Mouse (Mus musculus) neutrophil, adult 5-6 weeks (primary cell): ENCODE results near the gene Adam12. TPM values are rescaled to one million over a fixed set of nuclear protein-coding genes. Genes with fewer than 3 reads are reported as not detected.

Experiments used
- ATAC-seq: fragments of 151-379, 151-347 bp; 2 replicates; pipeline ENCODE4 v1.8.0; 2017; ENCODE audit warnings: mild to moderate bottlenecking, moderate TSS enrichment; ENCODE audit not compliant: insufficient number of reproducible peaks, poor library complexity, low FRiP score, severe bottlenecking; ENCODE audit errors: extremely low read depth
- total RNA-seq: library from RNA; stranded (forward); fragments of 200-1000 nt; gene quantifications from 2 replicates; pipeline ENCODE4 v1.2.3, GENCODE M21; 2017

Gene Adam12
- total RNA-seq, 1 experiment from 2014 or later: 0.12 TPM

GRCm38 (mm10) chr7:134097861-134098260 is 134.1 kb downstream of the Adam12 start:
- ATAC-seq: no peak

GRCm38 (mm10) chr7:134093871-134094270 is 138.1 kb downstream of the Adam12 start:
- no peak for ATAC-seq

- no peak for ATAC-seq
These were observed 141.2 kb downstream of the Adam12 start for GRCm38 (mm10) chr7:134090764-134091163.

GRCm38 (mm10) chr7:134090256-134090655 is 141.7 kb downstream of the Adam12 start:
- no peak for ATAC-seq

GRCm38 (mm10) chr7:134088548-134089347 is 143.2 kb downstream of the Adam12 start:
- ATAC-seq: no peak

- no peak for ATAC-seq
These were observed 146.6 kb downstream of the Adam12 start for GRCm38 (mm10) chr7:134085396-134085795.

GRCm38 (mm10) chr7:134084926-134085325 is 147.0 kb downstream of the Adam12 start:
- no peak for ATAC-seq

GRCm38 (mm10) chr7:134081307-134082072 is 150.5 kb downstream of the Adam12 start:
- ATAC-seq: no peak

GRCm38 (mm10) chr7:134079980-134080725 is 151.8 kb downstream of the Adam12 start:
- ATAC-seq: no peak

- no peak for ATAC-seq
These were observed 154.3 kb downstream of the Adam12 start for GRCm38 (mm10) chr7:134077684-134078083.

GRCm38 (mm10) chr7:134073011-134073410 is 158.9 kb downstream of the Adam12 start:
- ATAC-seq: no peak

- no peak for ATAC-seq
These were observed 160.6 kb downstream of the Adam12 start for GRCm38 (mm10) chr7:134071153-134071885.

- ATAC-seq: no peak
These were observed 169.3 kb downstream of the Adam12 start for GRCm38 (mm10) chr7:134062629-134063028.

- no peak for ATAC-seq
These were observed 179.5 kb downstream of the Adam12 start for GRCm38 (mm10) chr7:134052486-134052885.

- ATAC-seq: no peak
These were observed 181.6 kb downstream of the Adam12 start for GRCm38 (mm10) chr7:134050371-134050770.

- no peak for ATAC-seq
These were observed 185.6 kb downstream of the Adam12 start for GRCm38 (mm10) chr7:134046376-134046775.

- no peak for ATAC-seq
These were observed 188.4 kb downstream of the Adam12 start for GRCm38 (mm10) chr7:134043576-134043975.

GRCm38 (mm10) chr7:134042614-134043013 is 189.3 kb downstream of the Adam12 start:
- ATAC-seq: no peak

- ATAC-seq: no peak
These were observed 198.0 kb downstream of the Adam12 start for GRCm38 (mm10) chr7:134033939-134034338.
